Mouse (Mus musculus): ENCODE measurements around the gene C1qtnf2. TPM values are rescaled to one million over a fixed set of nuclear protein-coding genes. Genes with fewer than 3 reads are reported as not detected.
A peak's percentile ranks its signal among the peaks of the same experiment; 100 is the strongest.

The C1qtnf2 gene
- polyA plus RNA-seq, 1 experiment from 2014 or later = 6.3 TPM

DNA sequence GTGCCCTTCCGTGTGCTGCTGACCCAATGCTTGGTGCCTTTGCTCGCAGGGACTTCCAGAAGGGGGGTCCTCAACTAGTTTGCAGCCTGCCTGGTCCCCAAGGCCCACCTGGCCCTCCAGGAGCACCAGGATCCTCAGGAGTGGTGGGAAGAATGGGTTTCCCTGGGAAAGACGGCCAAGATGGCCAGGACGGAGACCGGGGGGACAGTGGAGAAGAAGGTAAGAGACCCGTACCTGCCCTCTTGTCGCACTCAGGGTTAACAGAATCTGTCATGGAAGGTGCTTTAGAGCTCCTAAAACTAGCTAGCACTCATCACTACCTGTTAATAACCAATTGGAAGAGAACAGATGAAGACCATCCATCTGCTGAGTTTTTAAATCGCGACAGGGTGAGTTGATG is 11.8 kb downstream of the C1qtnf2 start:
- no peak overlapping the region for H3K27ac ChIP-seq
- no peaks in the 10 kb centered on the region for H3K36me3 ChIP-seq
- no peak overlapping the region for H3K9ac ChIP-seq
- ATAC-seq = no peak
- WGBS = 89% methylated on average over 9 of the region's 9 CpGs
- H3K9me3 ChIP-seq = no peaks in the 10 kb centered on the region
- no peaks in the 10 kb centered on the region for H3K27me3 ChIP-seq (replicated peaks)
- no peak overlapping the region for H3K4me3 ChIP-seq (replicated peaks)
- peaks cover 16% of the 10 kb centered on the region for H3K4me1 ChIP-seq (replicated peaks)
- no peak overlapping the region for H3K4me2 ChIP-seq (replicated peaks)

GRCm38 (mm10) chr11:43492663-43493062 is 18.6 kb downstream of the C1qtnf2 start:
- ATAC-seq = peak; percentile 54
- no peaks in the 10 kb centered on the region for H3K36me3 ChIP-seq
- H3K9ac ChIP-seq = no peak overlapping the region
- WGBS = 26% methylated on average over 7 of the region's 7 CpGs
- H3K27me3 ChIP-seq (replicated peaks) = no peaks in the 10 kb centered on the region
- H3K9me3 ChIP-seq = no peaks in the 10 kb centered on the region
- H3K4me2 ChIP-seq (replicated peaks) = no peak overlapping the region
- H3K4me1 ChIP-seq (replicated peaks) = no peaks in the 10 kb centered on the region
- no peak overlapping the region for H3K4me3 ChIP-seq (replicated peaks)
- H3K27ac ChIP-seq = no peak overlapping the region

GRCm38 (mm10) chr11:43493815-43494409 is 19.8 kb downstream of the C1qtnf2 start:
- Histone ChIP-seq H3K4me3 (replicated peaks) (no peak overlapping the region), H3K4me2 (replicated peaks) (no peak overlapping the region), H3K4me1 (replicated peaks) (no peaks in the 10 kb centered on the region), H3K27ac (no peak overlapping the region), H3K9me3 (no peaks in the 10 kb centered on the region), H3K36me3 (no peaks in the 10 kb centered on the region), H3K9ac (no peak overlapping the region), H3K27me3 (replicated peaks) (no peaks in the 10 kb centered on the region)
- peak; percentile 63 for ATAC-seq
- WGBS = 22% methylated on average over 6 of the region's 6 CpGs

DNA sequence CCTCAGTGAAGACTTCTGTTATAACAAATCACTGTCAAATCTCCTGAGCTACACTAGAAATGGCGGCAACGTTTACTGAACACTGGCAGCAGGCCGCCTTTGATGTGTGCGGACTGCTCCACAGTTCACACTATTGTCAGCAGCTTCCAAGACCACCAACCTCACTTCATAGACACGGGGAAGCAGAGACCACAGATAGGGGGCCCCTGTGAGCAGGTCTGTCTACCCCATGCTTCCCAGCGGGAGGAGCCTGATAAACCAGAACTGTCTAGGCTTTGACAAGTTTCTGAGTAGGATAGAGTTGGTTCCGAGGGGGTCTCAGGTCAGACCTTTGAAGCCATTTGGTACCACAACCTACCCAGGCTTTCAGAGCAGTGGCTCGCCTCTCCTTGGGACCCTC is 21.0 kb downstream of the C1qtnf2 start:
- Histone ChIP-seq H3K9me3 (no peaks in the 10 kb centered on the region), H3K4me2 (replicated peaks) (no peak overlapping the region), H3K27ac (no peak overlapping the region), H3K27me3 (replicated peaks) (no peaks in the 10 kb centered on the region), H3K4me3 (replicated peaks) (no peak overlapping the region), H3K36me3 (no peaks in the 10 kb centered on the region), H3K9ac (no peak overlapping the region), H3K4me1 (replicated peaks) (no peaks in the 10 kb centered on the region)
- WGBS = 59% methylated on average over 8 of the region's 8 CpGs
- no peak for ATAC-seq

DNA sequence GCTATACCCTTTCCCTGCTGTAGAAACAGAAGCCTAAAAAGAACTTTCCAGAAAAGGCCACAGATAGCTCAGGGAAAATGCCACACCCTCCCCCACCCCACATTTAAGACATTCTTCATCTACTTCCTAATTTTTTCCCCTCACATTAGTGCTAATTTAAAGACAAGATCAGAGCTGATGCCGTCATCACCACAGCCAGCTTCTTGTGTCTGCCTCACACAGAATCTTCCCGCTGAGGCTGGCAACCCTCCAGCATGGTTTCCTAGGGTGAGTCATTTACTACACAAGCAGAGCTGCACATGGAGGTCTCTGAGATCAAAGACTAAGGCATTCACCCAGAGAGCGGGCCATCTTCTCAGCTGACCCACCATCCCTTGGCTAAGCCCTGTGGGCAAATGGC is 21.5 kb downstream of the C1qtnf2 start:
- no peak for ATAC-seq
- WGBS = 47% methylated on average over 3 of the region's 3 CpGs
- no peak overlapping the region for H3K4me3 ChIP-seq (replicated peaks)
- no peak overlapping the region for H3K9ac ChIP-seq
- H3K9me3 ChIP-seq = no peaks in the 10 kb centered on the region
- no peak overlapping the region for H3K4me2 ChIP-seq (replicated peaks)
- H3K4me1 ChIP-seq (replicated peaks) = no peaks in the 10 kb centered on the region
- no peak overlapping the region for H3K27ac ChIP-seq
- H3K27me3 ChIP-seq (replicated peaks) = no peaks in the 10 kb centered on the region
- H3K36me3 ChIP-seq = no peaks in the 10 kb centered on the region

- Histone ChIP-seq H3K27me3 (replicated peaks) (no peaks in the 10 kb centered on the region), H3K4me1 (replicated peaks) (no peaks in the 10 kb centered on the region), H3K4me3 (replicated peaks) (no peak overlapping the region), H3K9me3 (no peaks in the 10 kb centered on the region), H3K4me2 (replicated peaks) (no peak overlapping the region), H3K27ac (no peak overlapping the region), H3K9ac (no peak overlapping the region), H3K36me3 (no peaks in the 10 kb centered on the region)
- 83% methylated on average over 6 of the region's 6 CpGs for WGBS
- no peak for ATAC-seq
Measured at GRCm38 (mm10) chr11:43501256-43501655, 27.2 kb downstream of the C1qtnf2 start.

DNA sequence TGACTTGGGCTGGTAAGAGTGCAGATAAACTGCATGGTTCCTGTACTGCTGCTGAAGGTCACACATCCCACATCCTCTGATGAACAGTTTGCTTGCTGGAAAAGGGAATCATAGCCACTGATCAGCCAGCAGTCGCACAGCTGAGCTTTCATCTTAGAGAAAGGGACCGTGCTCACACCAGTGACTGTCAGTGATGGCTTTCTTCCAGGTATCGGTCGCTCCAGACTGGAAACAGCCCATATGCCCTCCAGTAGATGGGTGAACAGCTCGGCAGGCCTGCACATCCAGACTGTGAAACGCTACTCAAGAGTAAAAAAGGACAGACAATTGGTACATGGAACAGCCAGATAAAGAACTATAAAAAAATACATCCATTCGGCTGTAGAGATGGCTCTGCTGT is 31.1 kb downstream of the C1qtnf2 start:
- 91% methylated on average over 7 of the region's 7 CpGs for WGBS

GRCm38 (mm10) chr11:43507976-43508375 is 33.9 kb downstream of the C1qtnf2 start:
- Histone ChIP-seq H3K4me2 (replicated peaks) (no peak overlapping the region), H3K36me3 (no peaks in the 10 kb centered on the region), H3K4me3 (replicated peaks) (no peak overlapping the region), H3K4me1 (replicated peaks) (no peaks in the 10 kb centered on the region), H3K27me3 (replicated peaks) (no peaks in the 10 kb centered on the region), H3K9me3 (no peaks in the 10 kb centered on the region), H3K27ac (no peak overlapping the region), H3K9ac (no peak overlapping the region)
- 79% methylated on average over 6 of the region's 6 CpGs for WGBS
- ATAC-seq = no peak

More for the DNA sequence above, 31.1 kb downstream of the C1qtnf2 start:
- Histone ChIP-seq H3K27me3 (replicated peaks) (no peaks in the 10 kb centered on the region), H3K9me3 (no peaks in the 10 kb centered on the region), H3K36me3 (no peaks in the 10 kb centered on the region), H3K4me1 (replicated peaks) (no peaks in the 10 kb centered on the region), H3K9ac (no peak overlapping the region), H3K27ac (no peak overlapping the region), H3K4me2 (replicated peaks) (no peak overlapping the region), H3K4me3 (replicated peaks) (no peak overlapping the region)
- no peak for ATAC-seq

- H3K9me3 ChIP-seq = no peaks in the 10 kb centered on the region
- H3K36me3 ChIP-seq = no peaks in the 10 kb centered on the region
- 91% methylated on average over 5 of the region's 5 CpGs for WGBS
- ATAC-seq = no peak
- H3K4me3 ChIP-seq (replicated peaks) = no peak overlapping the region
- no peak overlapping the region for H3K9ac ChIP-seq
- no peaks in the 10 kb centered on the region for H3K27me3 ChIP-seq (replicated peaks)
- H3K4me1 ChIP-seq (replicated peaks) = no peaks in the 10 kb centered on the region
- no peak overlapping the region for H3K4me2 ChIP-seq (replicated peaks)
- no peak overlapping the region for H3K27ac ChIP-seq
Measured at GRCm38 (mm10) chr11:43509878-43510277, 35.8 kb downstream of the C1qtnf2 start.

GRCm38 (mm10) chr11:43512661-43513190 is 38.6 kb downstream of the C1qtnf2 start:
- H3K4me3 ChIP-seq (replicated peaks) = no peak overlapping the region
- H3K4me1 ChIP-seq (replicated peaks) = no peaks in the 10 kb centered on the region
- H3K27ac ChIP-seq = no peak overlapping the region
- no peaks in the 10 kb centered on the region for H3K9me3 ChIP-seq
- 63% methylated on average over 2 of the region's 2 CpGs for WGBS
- ATAC-seq = no peak
- H3K4me2 ChIP-seq (replicated peaks) = no peak overlapping the region
- no peaks in the 10 kb centered on the region for H3K36me3 ChIP-seq
- no peak overlapping the region for H3K9ac ChIP-seq
- no peaks in the 10 kb centered on the region for H3K27me3 ChIP-seq (replicated peaks)

DNA sequence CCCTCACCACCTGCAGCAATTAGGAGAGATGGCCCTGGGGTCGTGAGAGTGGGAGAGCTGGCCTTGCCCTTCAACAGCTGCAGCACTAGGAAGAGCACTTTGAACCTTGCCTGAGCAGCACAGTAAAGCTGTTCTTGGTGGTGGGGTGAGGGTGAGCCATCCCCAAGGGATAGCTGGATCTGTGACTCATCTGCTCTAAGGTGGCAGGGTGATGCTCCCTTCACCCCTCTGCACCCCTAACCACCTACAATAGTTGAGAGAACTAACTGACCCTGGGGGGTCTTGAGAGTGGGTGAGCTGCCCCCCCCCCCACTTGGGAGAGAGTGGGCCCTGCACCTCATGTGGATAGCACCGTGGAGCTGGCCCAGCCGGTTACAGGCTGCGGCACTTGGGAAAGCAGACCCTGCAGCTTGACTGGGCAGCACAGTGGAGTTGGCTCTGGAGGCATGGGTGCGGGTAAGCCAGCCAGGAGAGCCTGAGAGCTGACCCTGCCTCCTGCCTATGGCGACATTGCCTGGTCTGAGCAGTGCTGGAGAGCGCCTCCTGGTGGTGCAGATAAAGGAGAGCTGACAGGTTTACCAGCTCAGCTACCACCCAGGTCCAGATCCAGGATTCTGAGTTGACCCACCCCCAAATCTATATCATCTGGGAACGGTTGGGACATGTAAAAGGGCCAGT is 42.4 kb downstream of the C1qtnf2 start:
- WGBS = 37% methylated on average over 8 of the region's 8 CpGs
- no peak overlapping the region for H3K9ac ChIP-seq
- no peaks in the 10 kb centered on the region for H3K36me3 ChIP-seq
- no peak overlapping the region for H3K4me3 ChIP-seq (replicated peaks)
- peak; percentile 26 for ATAC-seq
- H3K4me2 ChIP-seq (replicated peaks) = no peak overlapping the region
- H3K4me1 ChIP-seq (replicated peaks) = no peaks in the 10 kb centered on the region
- H3K9me3 ChIP-seq = no peaks in the 10 kb centered on the region
- no peaks in the 10 kb centered on the region for H3K27me3 ChIP-seq (replicated peaks)
- no peak overlapping the region for H3K27ac ChIP-seq

DNA sequence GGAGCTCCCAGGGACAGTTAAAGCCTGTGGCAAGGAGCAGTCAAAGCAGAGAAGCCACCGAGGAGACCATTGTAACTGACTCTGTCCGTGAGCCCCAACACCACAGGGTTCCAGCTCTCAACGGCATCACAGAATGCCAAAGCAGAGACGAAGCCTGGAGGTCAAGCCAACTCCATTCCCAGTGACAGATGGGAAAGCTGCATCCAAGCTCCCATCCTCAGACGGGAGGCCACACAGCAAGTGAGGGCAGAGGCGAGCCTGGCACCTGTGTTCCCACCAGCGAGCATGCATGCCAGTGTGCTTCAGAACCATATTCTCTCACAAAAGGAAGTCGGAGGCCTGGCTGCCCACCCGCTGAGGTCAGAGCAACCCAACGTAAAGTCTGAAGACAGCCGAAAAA is 43.6 kb downstream of the C1qtnf2 start:
- Histone ChIP-seq H3K27me3 (replicated peaks) (no peaks in the 10 kb centered on the region), H3K9me3 (no peaks in the 10 kb centered on the region), H3K4me2 (replicated peaks) (no peak overlapping the region), H3K9ac (no peak overlapping the region), H3K27ac (no peak overlapping the region), H3K36me3 (no peaks in the 10 kb centered on the region), H3K4me1 (replicated peaks) (no peaks in the 10 kb centered on the region), H3K4me3 (replicated peaks) (no peak overlapping the region)
- ATAC-seq = no peak
- WGBS = 80% methylated on average over 11 of the region's 11 CpGs

GRCm38 (mm10) chr11:43518086-43518485 is 44.0 kb downstream of the C1qtnf2 start:
- Histone ChIP-seq H3K9me3 (no peaks in the 10 kb centered on the region), H3K9ac (no peak overlapping the region), H3K27ac (no peak overlapping the region), H3K36me3 (no peaks in the 10 kb centered on the region), H3K27me3 (replicated peaks) (no peaks in the 10 kb centered on the region), H3K4me1 (replicated peaks) (no peaks in the 10 kb centered on the region), H3K4me2 (replicated peaks) (no peak overlapping the region), H3K4me3 (replicated peaks) (no peak overlapping the region)
- no peak for ATAC-seq
